Mouse (Mus musculus) kidney, adult 2 months (tissue): ENCODE measurements around the gene Chkb.

ENCODE experiments used
- CTCF ChIP-seq: fragments of 200-500 bp; conservative IDR thresholded peaks from 2 replicates; pipeline ENCODE4 v1.5.1; 2011; ENCODE audit warnings: low read depth, mild to moderate bottlenecking, control low read depth, low read length, moderate library complexity, mixed read lengths; ENCODE audit not compliant: insufficient read depth, insufficient read length
- POLR2A ChIP-seq: fragments of 200-500 bp; IDR thresholded peaks from one replicate; pipeline ENCODE4 v1.6.1; 2011; ENCODE audit warnings: low read depth, low read length, control low read depth

- TF ChIP-seq CTCF (no peak), POLR2A (no peak)
Observed at GRCm38 (mm10) chr15:89390081-89390480, 39.6 kb downstream of the Chkb start.
